Mouse (Mus musculus) myocyte (in vitro differentiated cells): ENCODE results near the gene Srarp. TPM values are rescaled to one million over a fixed set of nuclear protein-coding genes. Genes with fewer than 3 reads are reported as not detected.

Experiments used
- H3K27me3 ChIP-seq: one replicate; pipeline ENCODE4 v1.6.1; 2011; ENCODE audit not compliant: control insufficient read depth, insufficient read depth, insufficient read length
- H3K36me3 ChIP-seq: one replicate; pipeline ENCODE4 v1.6.1; 2011; ENCODE audit not compliant: control insufficient read depth, insufficient read depth
- H3K4me2 ChIP-seq: one replicate; pipeline ENCODE4 v1.6.1; 2011; ENCODE audit warnings: low read depth, control low read depth
- H3K4me3 ChIP-seq: one replicate; pipeline ENCODE4 v1.5.1; 2011; ENCODE audit warnings: mild to moderate bottlenecking, control low read depth, moderate library complexity
- H3K79me2 ChIP-seq: one replicate; pipeline ENCODE4 v1.6.1; 2011; ENCODE audit not compliant: control insufficient read depth, insufficient read depth
- H3ac ChIP-seq: one replicate; pipeline ENCODE4 v1.6.1; 2011; ENCODE audit not compliant: control insufficient read depth, insufficient read length
- CEBPB ChIP-seq: IDR thresholded peaks from 2 replicates; pipeline ENCODE4 v1.6.1; 2011; ENCODE audit warnings: mild to moderate bottlenecking, moderate library complexity; ENCODE audit not compliant: poor library complexity, insufficient read depth, severe bottlenecking
- E2F4 ChIP-seq: IDR thresholded peaks from one replicate; pipeline ENCODE4 v1.6.1; 2011; ENCODE audit warnings: mild to moderate bottlenecking, control low read depth, moderate library complexity; ENCODE audit not compliant: insufficient read depth
- MAX ChIP-seq: IDR thresholded peaks from one replicate; pipeline ENCODE4 v1.6.1; 2011; ENCODE audit warnings: low read depth, mild to moderate bottlenecking, control low read depth
- MYOD1 ChIP-seq, 3 experiments: IDR thresholded peaks; one replicate each; pipeline ENCODE4 v1.6.1; 2011; ENCODE audit warnings: control low read depth in 2 of 3, low read depth in 2 of 3, mild to moderate bottlenecking in 2 of 3, moderate library complexity in 1 of 3; ENCODE audit not compliant: insufficient read length in 2 of 3, control insufficient read depth in 1 of 3
- MYOG ChIP-seq, 3 experiments: IDR thresholded peaks; one replicate each; pipeline ENCODE4 v1.6.1; 2011; ENCODE audit warnings: control low read depth in 2 of 3, low read depth in 2 of 3, mild to moderate bottlenecking in 2 of 3; ENCODE audit not compliant: insufficient read length in 2 of 3, control insufficient read depth in 1 of 3, insufficient read depth in 1 of 3
- POLR2A ChIP-seq: IDR thresholded peaks from one replicate; pipeline ENCODE4 v1.6.1; 2011; ENCODE audit warnings: low read depth, mild to moderate bottlenecking, control low read depth, moderate library complexity; ENCODE audit not compliant: insufficient read length
- POLR2AphosphoS2 ChIP-seq: IDR thresholded peaks from one replicate; pipeline ENCODE4 v1.6.1; 2011; ENCODE audit warnings: low read depth, control low read depth; ENCODE audit not compliant: insufficient read length
- REST ChIP-seq: IDR thresholded peaks from one replicate; pipeline ENCODE4 v1.6.1; 2011; ENCODE audit warnings: mild to moderate bottlenecking, control low read depth, moderate library complexity; ENCODE audit not compliant: insufficient read depth, insufficient read length
- SRF ChIP-seq: IDR thresholded peaks from one replicate; pipeline ENCODE4 v1.6.1; 2011; ENCODE audit warnings: low read depth; ENCODE audit not compliant: control insufficient read depth, insufficient read length
- TCF12 ChIP-seq: IDR thresholded peaks from one replicate; pipeline ENCODE4 v1.6.1; 2011; ENCODE audit warnings: mild to moderate bottlenecking, control low read depth; ENCODE audit not compliant: poor library complexity, insufficient read depth, severe bottlenecking
- TCF3 ChIP-seq: IDR thresholded peaks from one replicate; pipeline ENCODE4 v1.6.1; 2011; ENCODE audit warnings: low read depth, control low read depth; ENCODE audit not compliant: insufficient read length
- USF1 ChIP-seq: IDR thresholded peaks from one replicate; pipeline ENCODE4 v1.6.1; 2011; ENCODE audit warnings: low read depth, mild to moderate bottlenecking, control low read depth, moderate library complexity
- polyA plus RNA-seq: library from polyadenylated mRNA; unstranded; fragments of >200 nt; fragmentation: generic; extraction: Trizol; gene quantifications from one replicate; pipeline ENCODE4 v1.2.1, GENCODE M21; 2012; ENCODE audit warnings: missing spikeins

Srarp gene
- polyA plus RNA-seq, 1 experiment: not detected

DNA sequence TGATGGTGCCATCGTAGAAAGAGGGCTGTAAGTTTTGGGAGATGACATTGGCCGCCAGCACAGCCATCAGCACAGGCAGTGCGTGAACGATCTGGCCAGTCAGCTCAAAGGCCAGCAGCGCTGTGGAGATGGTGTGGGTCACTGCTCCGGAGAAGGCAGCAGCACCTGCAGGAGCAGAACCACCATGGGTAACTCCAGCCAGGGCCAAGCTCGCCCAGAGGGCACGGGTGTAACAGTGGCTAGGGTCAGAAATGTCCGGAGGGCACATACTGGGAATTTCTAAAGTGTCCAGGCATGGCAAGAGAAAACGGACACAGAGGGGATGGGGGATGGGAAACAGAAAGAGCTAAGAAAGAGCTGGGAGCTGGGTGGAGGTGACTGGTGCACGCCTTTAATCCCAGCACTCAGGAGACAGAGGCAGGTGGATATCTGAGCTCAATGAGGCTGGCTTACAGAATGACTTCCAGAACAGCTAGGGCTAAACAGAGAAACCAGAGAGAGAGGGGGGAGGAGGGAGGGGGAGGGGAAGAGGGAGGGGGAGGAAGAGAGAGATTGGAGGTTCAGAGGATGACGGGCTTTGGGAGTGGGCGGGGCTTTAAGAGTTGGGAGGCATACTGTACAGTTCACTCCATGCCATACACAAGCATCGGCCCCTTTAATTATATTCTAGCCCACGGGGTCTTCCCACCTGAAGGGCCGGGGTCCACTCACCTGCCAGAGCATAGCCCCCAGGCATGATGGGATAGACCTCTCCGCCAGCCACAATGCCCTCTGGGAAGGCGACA, 46.3 kb downstream of the Srarp start:
- no peak overlapping the region for H3K4me2 ChIP-seq
- H3K4me3 ChIP-seq: no peak overlapping the region
- TF ChIP-seq CEBPB (no peak), USF1 (no peak), TCF12 (no peak), MYOG (IDR thresholded peaks at IDR 0.05; ENCODE audit: control insufficient read depth in 1 of 3, insufficient read depth in 1 of 3, insufficient read length in 2 of 3, low read depth in 2 of 3) (no peak), MYOD1 (IDR thresholded peaks at IDR 0.05; ENCODE audit: control insufficient read depth in 1 of 3, insufficient read length in 2 of 3, low read depth in 2 of 3) (no peak), POLR2AphosphoS2 (no peak), REST (no peak), E2F4 (no peak), SRF (no peak), MAX (no peak), POLR2A (no peak), TCF3 (no peak)
- H3K36me3 ChIP-seq: no peaks in the 10 kb centered on the region
- no peaks in the 10 kb centered on the region for H3K79me2 ChIP-seq
- no peak overlapping the region for H3ac ChIP-seq
- H3K27me3 ChIP-seq: no peaks in the 10 kb centered on the region

DNA sequence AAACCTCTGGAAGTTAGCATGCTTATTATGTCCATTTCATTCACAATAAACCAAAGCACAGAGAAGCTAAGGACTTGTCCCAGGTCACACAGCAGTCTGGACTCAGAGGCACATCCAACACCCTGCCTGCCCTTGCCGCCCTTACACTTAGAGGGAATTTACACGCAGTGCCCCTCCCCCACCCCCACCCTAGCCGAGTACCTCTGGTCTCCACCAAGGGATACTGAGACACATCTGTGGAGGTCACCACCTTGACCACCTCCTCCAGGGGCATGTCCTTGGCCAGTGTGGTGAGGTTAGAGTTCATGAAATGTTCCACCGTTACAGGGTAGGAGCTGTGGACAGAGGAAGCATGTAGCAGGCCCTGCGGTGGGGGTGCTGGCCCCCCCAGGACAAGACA, 48.0 kb downstream of the Srarp start:
- no peak for TF ChIP-seq POLR2AphosphoS2
- TF ChIP-seq MYOG (IDR thresholded peaks at IDR 0.05; ENCODE audit: control insufficient read depth in 1 of 3, insufficient read depth in 1 of 3, insufficient read length in 2 of 3, low read depth in 2 of 3): no peak
- no peak for TF ChIP-seq MAX
- no peak for TF ChIP-seq POLR2A
- TF ChIP-seq MYOD1 (IDR thresholded peaks at IDR 0.05; ENCODE audit: control insufficient read depth in 1 of 3, insufficient read length in 2 of 3, low read depth in 2 of 3): no peak
- TF ChIP-seq E2F4: no peak
- TF ChIP-seq REST: no peak
- no peak for TF ChIP-seq TCF12
- no peak for TF ChIP-seq USF1
- no peak for TF ChIP-seq TCF3
- TF ChIP-seq SRF: no peak
- TF ChIP-seq CEBPB: no peak
- H3K4me3 ChIP-seq: no peak overlapping the region
- no peak overlapping the region for H3K4me2 ChIP-seq
- peaks cover 6% of the 10 kb centered on the region for H3K27me3 ChIP-seq
- no peaks in the 10 kb centered on the region for H3K36me3 ChIP-seq
- no peak overlapping the region for H3ac ChIP-seq
- no peaks in the 10 kb centered on the region for H3K79me2 ChIP-seq

DNA sequence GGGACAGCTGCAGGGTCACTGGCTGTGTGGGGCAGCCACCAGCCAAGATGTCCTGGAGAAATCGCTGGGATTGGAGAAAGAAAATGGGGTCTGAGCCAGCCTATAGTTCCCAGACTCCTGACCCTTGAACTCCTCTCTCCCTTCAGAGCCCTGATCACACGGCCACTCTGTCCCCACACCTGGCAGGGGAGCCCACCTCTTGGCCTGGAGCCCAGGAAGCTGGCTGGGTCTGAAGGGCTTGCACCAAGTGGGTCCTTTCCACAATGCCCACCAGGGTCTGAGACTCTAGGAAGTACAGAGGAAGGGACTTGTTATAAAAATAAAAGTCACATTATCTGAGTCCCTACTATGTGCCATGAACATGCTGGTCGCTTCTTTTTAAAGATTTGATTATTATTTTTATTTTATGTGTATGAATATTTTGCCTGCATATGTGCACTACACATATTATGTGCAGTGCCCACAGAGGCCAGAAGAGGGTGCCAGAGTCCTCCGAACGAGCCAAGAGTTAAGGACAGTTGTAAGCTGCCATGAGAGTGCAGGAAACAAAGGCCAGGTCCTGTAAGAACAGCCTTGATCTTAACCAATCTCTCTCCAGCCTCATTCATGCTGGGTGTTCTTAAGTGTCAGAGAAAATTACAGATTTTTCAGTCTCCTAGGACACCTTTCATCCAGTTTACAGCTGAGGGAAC, 48.7 kb downstream of the Srarp start:
- no peaks in the 10 kb centered on the region for H3K36me3 ChIP-seq
- H3K27me3 ChIP-seq: peaks cover 6% of the 10 kb centered on the region
- TF ChIP-seq REST: no peak
- no peak for TF ChIP-seq TCF3
- TF ChIP-seq USF1: no peak
- TF ChIP-seq POLR2AphosphoS2: no peak
- TF ChIP-seq MYOG (IDR thresholded peaks at IDR 0.05; ENCODE audit: control insufficient read depth in 1 of 3, insufficient read depth in 1 of 3, insufficient read length in 2 of 3, low read depth in 2 of 3): no peak
- no peak for TF ChIP-seq TCF12
- no peak for TF ChIP-seq SRF
- TF ChIP-seq MAX: no peak
- no peak for TF ChIP-seq MYOD1 (IDR thresholded peaks at IDR 0.05; ENCODE audit: control insufficient read depth in 1 of 3, insufficient read length in 2 of 3, low read depth in 2 of 3)
- no peak for TF ChIP-seq CEBPB
- TF ChIP-seq E2F4: no peak
- no peak for TF ChIP-seq POLR2A
- H3K4me2 ChIP-seq: no peak overlapping the region
- H3K4me3 ChIP-seq: no peak overlapping the region
- no peak overlapping the region for H3ac ChIP-seq
- H3K79me2 ChIP-seq: no peaks in the 10 kb centered on the region

DNA sequence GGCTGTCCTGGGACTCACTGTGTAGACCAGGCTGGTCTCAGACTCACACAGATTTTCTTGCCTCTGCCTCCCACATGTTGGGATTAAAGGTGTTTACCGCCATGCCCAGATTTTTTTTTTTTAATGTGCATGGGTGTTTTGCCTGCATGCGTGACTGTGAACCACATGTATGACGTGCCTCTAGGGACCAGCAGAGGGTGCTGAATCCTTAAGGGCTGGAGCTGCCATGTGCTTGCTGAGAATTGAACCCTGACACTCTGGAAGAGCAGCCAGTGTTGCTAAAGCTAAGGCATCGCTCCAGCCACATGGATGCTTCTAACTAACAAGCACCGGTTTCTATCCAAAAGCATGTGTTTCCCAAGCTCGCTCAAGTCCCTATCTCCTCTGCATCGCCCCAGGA, 49.8 kb downstream of the Srarp start:
- Histone ChIP-seq H3K36me3 (no peaks in the 10 kb centered on the region), H3ac (no peak overlapping the region), H3K27me3 (peaks cover 6% of the 10 kb centered on the region), H3K4me2 (no peak overlapping the region), H3K4me3 (no peak overlapping the region), H3K79me2 (no peaks in the 10 kb centered on the region)
- no peak for TF ChIP-seq MYOD1 (IDR thresholded peaks at IDR 0.05; ENCODE audit: control insufficient read depth in 1 of 3, insufficient read length in 2 of 3, low read depth in 2 of 3)
